Mouse (Mus musculus) CH12.LX (cell line): ENCODE results near the gene Foxm1.

Experiments
- BHLHE40 ChIP-seq: IDR thresholded peaks from 2 replicates; pipeline ENCODE4 v1.6.1; 2011; ENCODE audit warnings: mild to moderate bottlenecking, low read depth, low read length, improper control_type of control experiment
- CTCF ChIP-seq, 2 experiments: IDR thresholded peaks in 1 of 2; conservative IDR thresholded peaks in 1 of 2; 2 replicates each; pipeline ENCODE4 v1.5.1; 2011 to 2012; ENCODE audit warnings: low read depth in 2 of 2, low read length in 2 of 2, improper control_type of control experiment in 1 of 2, inconsistent platforms in 1 of 2, mild to moderate bottlenecking in 1 of 2, moderate library complexity in 1 of 2
- E2F4 ChIP-seq: IDR thresholded peaks from 2 replicates; pipeline ENCODE4 v1.6.1; 2011; ENCODE audit warnings: low read depth, low read length, improper control_type of control experiment; ENCODE audit not compliant: insufficient replicate concordance
- EP300 ChIP-seq: IDR thresholded peaks from 2 replicates; pipeline ENCODE4 v1.6.1; 2011; ENCODE audit warnings: low read length, improper control_type of control experiment
- KAT2A ChIP-seq: IDR thresholded peaks from 2 replicates; pipeline ENCODE4 v1.6.1; 2012; ENCODE audit warnings: low read length, improper control_type of control experiment, inconsistent platforms; ENCODE audit not compliant: insufficient replicate concordance
- MAZ ChIP-seq: IDR thresholded peaks from 2 replicates; pipeline ENCODE4 v1.6.1; 2012; ENCODE audit warnings: low read depth, mild to moderate bottlenecking, inconsistent platforms, low read length, improper control_type of control experiment, moderate library complexity
- MXI1 ChIP-seq: IDR thresholded peaks from 2 replicates; pipeline ENCODE4 v1.6.1; 2011; ENCODE audit warnings: mild to moderate bottlenecking, low read depth, low read length, improper control_type of control experiment
- POLR2A ChIP-seq: IDR thresholded peaks from 2 replicates; pipeline ENCODE4 v1.6.1; 2011; ENCODE audit warnings: low read depth, mild to moderate bottlenecking, improper control_type of control experiment, low read length
- RAD21 ChIP-seq: IDR thresholded peaks from 2 replicates; pipeline ENCODE4 v1.6.1; 2011; ENCODE audit warnings: low read depth, mild to moderate bottlenecking, low read length, improper control_type of control experiment, moderate library complexity
- TBP ChIP-seq: conservative IDR thresholded peaks from 2 replicates; pipeline ENCODE4 v1.6.1; 2011; ENCODE audit warnings: low read depth, low read length, improper control_type of control experiment
- USF1 ChIP-seq: IDR thresholded peaks from 2 replicates; pipeline ENCODE4 v1.6.1; 2014; ENCODE audit warnings: low read depth, mild to moderate bottlenecking, inconsistent platforms, low read length, improper control_type of control experiment
- ZC3H11A ChIP-seq: IDR thresholded peaks from 2 replicates; pipeline ENCODE4 v1.6.1; 2012; ENCODE audit warnings: low read depth, mild to moderate bottlenecking, inconsistent platforms, low read length, improper control_type of control experiment

DNA sequence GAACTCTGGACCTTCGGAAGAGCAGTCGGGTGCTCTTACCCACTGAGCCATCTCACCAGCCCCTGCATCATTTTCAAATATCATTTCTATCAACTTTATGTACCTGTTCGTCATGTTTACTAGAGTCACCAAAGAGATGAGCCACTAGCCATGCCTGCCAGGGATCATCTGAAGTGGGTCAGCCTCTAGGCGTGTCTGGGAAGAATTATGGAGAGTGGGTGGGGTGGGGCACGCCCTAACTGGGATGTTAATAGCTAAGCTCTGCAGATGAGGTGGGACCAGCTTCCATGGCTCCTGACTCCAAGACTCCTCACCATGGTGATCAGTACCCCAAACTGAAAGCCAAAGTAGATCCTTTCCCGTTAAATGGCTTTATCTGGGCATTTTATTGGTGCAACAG lies 48.0 kb upstream of the Foxm1 start:
- TF ChIP-seq MAZ: no peak
- TF ChIP-seq CTCF (conservative IDR thresholded peaks at IDR 0.05 in 1 of 2, IDR thresholded peaks at IDR 0.05 in 1 of 2; ENCODE audit: low read depth in 2 of 2, low read length in 2 of 2): no peak
- TF ChIP-seq E2F4: no peak
- no peak for TF ChIP-seq KAT2A
- TF ChIP-seq EP300: no peak
- no peak for TF ChIP-seq POLR2A
- TF ChIP-seq ZC3H11A: no peak
- TF ChIP-seq MXI1: no peak
- TF ChIP-seq USF1: no peak
- no peak for TF ChIP-seq TBP
- no peak for TF ChIP-seq BHLHE40
- TF ChIP-seq RAD21: no peak
